ENCODE assay signal across 24 mouse cellular contexts in the genomic region with DNA sequence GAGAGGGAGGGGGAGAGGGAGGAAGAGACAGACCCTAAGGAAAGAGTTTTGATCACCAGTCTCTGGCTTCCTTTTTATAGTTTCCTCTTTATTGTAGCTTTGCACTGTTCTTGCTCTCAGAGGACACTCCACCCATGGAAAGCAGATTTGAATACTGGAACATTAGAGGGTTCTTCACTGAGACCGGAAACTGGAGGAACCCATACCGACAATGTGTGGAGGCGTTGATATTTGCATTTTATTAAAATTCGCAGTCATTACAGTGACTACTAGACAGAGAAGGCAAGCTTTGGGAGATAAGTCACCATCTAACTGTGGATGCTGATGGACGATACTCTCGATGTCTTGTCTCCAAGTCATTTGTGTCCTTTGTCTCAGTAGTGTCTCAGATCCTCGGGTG.
DNase-seq lines count a peak whose midpoint lies in the region; ATAC-seq and TF ChIP-seq lines count a peak whose summit lies in the region.
"Had no signal": no experiment of that assay in that cellular context is flagged by ENCODE, and none has a peak within 500 bp of the region (broad histone marks: within the 10 kb centered on the region; RNA-seq: fewer than 3 reads in every experiment).

No protein-coding gene starts in this region.

- H3K36me3 ChIP-seq in splenic B cell, adult 2 months (ENCODE audit: control insufficient read depth, insufficient read depth, low read length, poor library complexity, severe bottlenecking), result no peaks in the 10 kb centered on the region
- no peaks in the 10 kb centered on the region for H3K36me3 ChIP-seq in lung, postnatal 0 days (ENCODE audit: insufficient read depth, low read length)
- H3K36me3 ChIP-seq: embryonic facial prominence, embryonic 10.5 days; embryonic facial prominence, embryonic 12.5 days; forebrain, embryonic 15.5 days had no signal

- H3K4me3 ChIP-seq in lung, postnatal 0 days (ENCODE audit: low read depth, low read length), result no peak overlapping the region
- H3K4me3 ChIP-seq in layer of hippocampus, adult 2 months, result no peak overlapping the region
- H3K4me3 ChIP-seq: embryonic facial prominence, embryonic 10.5 days; embryonic facial prominence, embryonic 12.5 days; forebrain, embryonic 13.5 days; forebrain, embryonic 15.5 days had no signal

- 77% methylated on average over 7 of the region's 7 CpGs for WGBS in lung, postnatal 0 days

- H3K4me1 ChIP-seq in lung, postnatal 0 days (ENCODE audit: insufficient read depth, low read depth, low read length), result no peaks in the 10 kb centered on the region
- H3K4me1 ChIP-seq: embryonic facial prominence, embryonic 10.5 days; forebrain, embryonic 13.5 days; forebrain, embryonic 15.5 days had no signal

- no peaks in the 10 kb centered on the region for H3K9me3 ChIP-seq in lung, postnatal 0 days (ENCODE audit: low read length)
- H3K9me3 ChIP-seq: embryonic facial prominence, embryonic 10.5 days; embryonic facial prominence, embryonic 12.5 days; forebrain, embryonic 13.5 days; forebrain, embryonic 15.5 days had no signal

- no peak for TF ChIP-seq CTCF in lung, postnatal 0 days (IDR thresholded peaks at IDR 0.05)
- no peak for TF ChIP-seq CTCF in layer of hippocampus, adult 2 months (conservative IDR thresholded peaks at IDR 0.05)

- ATAC-seq in granulocyte monocyte progenitor cell, adult 5-6 weeks (replicated peaks; ENCODE audit: poor library complexity, severe bottlenecking), result peak; percentile 25; the same call in 1 of the 2 replicates
- ATAC-seq in lung, postnatal 0 days, result no peak
- ATAC-seq: activated CD4-positive, CD25-positive, alpha-beta regulatory T cell, adult 4 months; CD4-positive, CD25-positive, alpha-beta regulatory T cell, adult 4 months; forebrain, embryonic 13.5 days; forebrain, embryonic 15.5 days; forebrain, postnatal 0 days; Patski had no signal

- H3K9ac ChIP-seq in lung, postnatal 0 days (replicated peaks; ENCODE audit: low read depth), result no peak overlapping the region
- H3K9ac ChIP-seq: embryonic facial prominence, embryonic 12.5 days; forebrain, embryonic 13.5 days; forebrain, embryonic 15.5 days; forebrain, postnatal 0 days had no signal

- no peak overlapping the region for H3K27ac ChIP-seq in lung, postnatal 0 days (ENCODE audit: low read length)
- no peak overlapping the region for H3K27ac ChIP-seq in layer of hippocampus, adult 2 months
- H3K27ac ChIP-seq: embryonic facial prominence, embryonic 10.5 days; embryonic facial prominence, embryonic 12.5 days; forebrain, embryonic 13.5 days; forebrain, embryonic 15.5 days had no signal

- DNase-seq in embryo, embryonic 10 days (ENCODE audit: low spot score), result peak; percentile 2
- no peak for DNase-seq in embryo, embryonic 9.5 days (ENCODE audit: extremely low spot score)
- DNase-seq in splenic B cell, adult 2 months (ENCODE audit: low read depth, low spot score), result peak; percentile 13
- no peak for DNase-seq in lung, postnatal 0 days (ENCODE audit: low spot score)
- no peak for DNase-seq in layer of hippocampus, adult 2 months (ENCODE audit: low spot score in 2 of 2)
- DNase-seq: adrenal gland, adult 8-10 months; adrenal gland, postnatal 14 days; adrenal gland, postnatal 36 days; B cell, adult 2 months; cerebellum, adult 11-12 months; cerebellum, adult 2 months; cerebellum, adult 9-10 months; cerebellum, postnatal 10 days; cerebellum, postnatal 25 days; embryo, embryonic 11 days; forebrain, postnatal 0 days had no signal

- no peak overlapping the region for H3K4me2 ChIP-seq in lung, postnatal 0 days (replicated peaks; ENCODE audit: low read depth, low read length)
- H3K4me2 ChIP-seq: embryonic facial prominence, embryonic 12.5 days; forebrain, embryonic 13.5 days; forebrain, embryonic 15.5 days had no signal

- no peaks in the 10 kb centered on the region for H3K27me3 ChIP-seq in splenic B cell, adult 2 months (ENCODE audit: control insufficient read depth, insufficient read depth, low read length, poor library complexity, severe bottlenecking)
- H3K27me3 ChIP-seq in lung, postnatal 0 days (replicated peaks; ENCODE audit: insufficient read depth, low read length), result no peaks in the 10 kb centered on the region
- H3K27me3 ChIP-seq: embryonic facial prominence, embryonic 12.5 days; forebrain, embryonic 13.5 days; forebrain, embryonic 15.5 days; Patski had no signal

- TF ChIP-seq EP300 in lung, postnatal 0 days (IDR thresholded peaks at IDR 0.05), result no peak

Comparison
In these comparisons a context has a peak if more than half of its experiments do, and no peak if none do; other contexts are left out.
1. DNase-seq: peak in embryo, embryonic 10 days (single experiment) and splenic B cell, adult 2 months (single experiment); none in embryo, embryonic 9.5 days (single experiment), lung, postnatal 0 days (single experiment) and layer of hippocampus, adult 2 months (0 of 2).